Mouse (Mus musculus) erythroblast, embryonic 14.5 days (primary cell): ENCODE data around the gene Tulp2. TPM values are rescaled to one million over a fixed set of nuclear protein-coding genes. Genes with fewer than 3 reads are reported as not detected.

Experiments used
- H3K27me3 ChIP-seq: 2 replicates; pipeline ENCODE4 v1.6.1; 2012; ENCODE audit warnings: inconsistent platforms; ENCODE audit not compliant: control insufficient read depth
- H3K36me3 ChIP-seq: 2 replicates; pipeline ENCODE4 v1.6.1; 2012; ENCODE audit warnings: mild to moderate bottlenecking, inconsistent platforms; ENCODE audit not compliant: control insufficient read depth
- H3K4me1 ChIP-seq: 2 replicates; pipeline ENCODE4 v1.6.1; 2012; ENCODE audit warnings: inconsistent platforms; ENCODE audit not compliant: control insufficient read depth
- H3K4me3 ChIP-seq: replicated peaks from 2 replicates; pipeline ENCODE3; 2012; ENCODE audit warnings: moderate library complexity, mild to moderate bottlenecking, inconsistent platforms
- H3K9me3 ChIP-seq: 2 replicates; pipeline ENCODE4 v1.6.1; 2012; ENCODE audit warnings: low read length, inconsistent platforms, mixed read lengths; ENCODE audit not compliant: control insufficient read depth
- GATA1 ChIP-seq: IDR thresholded peaks from 2 replicates; pipeline ENCODE4 v1.6.1; 2012; ENCODE audit warnings: low read length, inconsistent platforms, mixed read lengths
- TAL1 ChIP-seq: IDR thresholded peaks from 3 replicates; pipeline ENCODE4 v1.6.1; 2012; ENCODE audit warnings: low read length, inconsistent platforms, mixed read lengths
- polyA plus RNA-seq: library from polyadenylated mRNA; stranded (reverse); fragments of >175 nt; gene quantifications from 2 replicates; pipeline ENCODE4 v1.2.3, GENCODE M21; 2012

The Tulp2 gene
- polyA plus RNA-seq, 1 experiment, result 0.08 TPM

DNA sequence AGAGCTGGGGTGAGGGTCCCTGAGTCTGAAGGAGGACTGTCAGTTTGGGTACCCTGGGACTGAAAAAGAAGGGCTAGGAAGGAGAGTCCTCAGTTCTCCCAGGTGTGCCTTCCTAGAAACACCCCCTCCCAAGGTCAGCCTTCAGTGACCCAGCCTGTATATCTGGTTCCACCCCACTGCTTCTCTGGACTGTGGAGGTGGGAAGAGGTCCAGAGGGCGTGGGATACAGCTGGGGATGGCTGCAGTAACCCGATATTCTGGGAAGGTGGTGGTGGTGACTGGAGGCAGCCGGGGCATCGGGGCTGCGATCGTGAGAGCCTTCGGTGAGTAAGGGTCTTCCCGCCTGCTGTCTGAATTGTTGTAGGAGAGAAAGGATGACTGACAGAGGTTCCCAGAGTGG, 73.1 kb downstream of the Tulp2 start, which contains the start of gene Hsd17b14:
Gene Hsd17b14, plus strand, starts transcription at position 150 of the 400 bp plus-strand sequence.
- Histone ChIP-seq H3K4me1 (peaks cover 10% of the 10 kb centered on the region), H3K9me3 (no peaks in the 10 kb centered on the region), H3K36me3 (no peaks in the 10 kb centered on the region), H3K27me3 (no peaks in the 10 kb centered on the region), H3K4me3 (no peak within 1 kb of the TSS)
- TF ChIP-seq GATA1 (no peak), TAL1 (no peak)

DNA sequence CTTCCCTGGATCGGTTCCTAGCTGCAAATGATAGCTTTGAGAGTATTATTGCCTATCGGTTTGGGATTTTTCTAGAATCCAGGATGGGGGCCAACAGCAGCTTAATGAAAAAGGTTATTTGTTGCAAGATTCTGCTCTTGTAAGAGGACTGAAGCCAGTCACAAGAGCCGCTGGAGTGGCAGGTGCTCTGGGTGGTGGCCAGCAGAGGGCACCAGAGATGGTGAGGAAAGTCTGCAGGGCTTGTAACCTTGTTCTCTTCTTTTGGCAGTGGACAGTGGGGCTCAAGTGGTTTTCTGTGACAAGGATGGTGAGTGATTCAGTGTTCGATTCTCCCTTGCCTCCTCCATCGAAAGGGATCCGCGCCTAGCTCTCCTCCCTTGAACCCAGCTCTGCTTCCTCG, 74.1 kb downstream of the Tulp2 start:
- H3K36me3 ChIP-seq, result no peaks in the 10 kb centered on the region
- H3K4me1 ChIP-seq, result peaks cover 16% of the 10 kb centered on the region
- no peak for TF ChIP-seq GATA1
- no peak for TF ChIP-seq TAL1
- H3K9me3 ChIP-seq, result no peaks in the 10 kb centered on the region
- no peaks in the 10 kb centered on the region; the same call in 1 of the 2 replicates for H3K27me3 ChIP-seq
- no peak overlapping the region for H3K4me3 ChIP-seq

DNA sequence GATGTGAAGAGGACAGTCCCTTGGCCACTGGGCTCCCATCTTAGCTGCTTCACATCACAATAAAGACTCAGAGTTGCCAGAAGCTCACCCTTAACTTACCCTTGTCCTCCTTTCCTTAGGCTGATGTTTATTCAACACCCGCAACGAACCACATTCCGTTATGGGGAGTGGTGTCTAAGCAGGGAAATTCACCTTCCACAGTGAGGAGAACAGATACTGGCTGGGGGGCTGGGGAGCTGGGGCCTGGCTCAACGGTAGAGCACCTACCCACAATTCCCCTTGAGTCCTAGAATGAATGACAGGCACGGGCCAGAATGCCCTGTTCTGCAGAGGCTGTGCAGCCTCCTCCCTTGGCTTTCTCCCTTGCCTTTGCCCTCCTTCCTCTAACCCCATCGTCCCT, 77.2 kb downstream of the Tulp2 start:
- no peak overlapping the region for H3K4me3 ChIP-seq
- peaks cover 35% of the 10 kb centered on the region for H3K4me1 ChIP-seq
- no peaks in the 10 kb centered on the region; the same call in 1 of the 2 replicates for H3K27me3 ChIP-seq
- no peaks in the 10 kb centered on the region for H3K9me3 ChIP-seq
- no peaks in the 10 kb centered on the region for H3K36me3 ChIP-seq
- TF ChIP-seq GATA1, result no peak
- TF ChIP-seq TAL1, result no peak

DNA sequence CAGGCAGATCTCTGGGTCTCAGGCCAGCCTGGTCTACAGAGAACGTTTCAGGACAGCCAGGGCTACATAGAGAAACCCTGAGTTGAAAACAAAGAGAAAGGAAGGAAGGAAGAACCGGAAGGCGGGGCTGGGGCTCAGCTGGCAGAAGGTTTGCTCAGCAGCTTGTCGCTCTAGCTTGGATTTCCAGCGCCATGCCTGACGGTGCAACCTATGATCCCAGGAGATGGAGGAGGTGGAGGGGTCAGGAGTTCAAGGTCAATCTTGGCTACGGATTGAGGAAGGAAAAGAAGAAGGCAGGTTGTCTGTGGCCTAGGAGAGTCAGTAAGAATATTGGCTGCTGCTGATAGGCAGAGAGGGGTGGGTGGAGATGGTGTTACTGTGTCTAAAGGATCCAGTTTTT, 78.6 kb downstream of the Tulp2 start:
- Histone ChIP-seq H3K4me3 (no peak overlapping the region), H3K27me3 (no peaks in the 10 kb centered on the region; the same call in 1 of the 2 replicates), H3K36me3 (no peaks in the 10 kb centered on the region), H3K4me1 (peaks cover 35% of the 10 kb centered on the region), H3K9me3 (no peaks in the 10 kb centered on the region)
- no peak for TF ChIP-seq TAL1
- no peak for TF ChIP-seq GATA1

DNA sequence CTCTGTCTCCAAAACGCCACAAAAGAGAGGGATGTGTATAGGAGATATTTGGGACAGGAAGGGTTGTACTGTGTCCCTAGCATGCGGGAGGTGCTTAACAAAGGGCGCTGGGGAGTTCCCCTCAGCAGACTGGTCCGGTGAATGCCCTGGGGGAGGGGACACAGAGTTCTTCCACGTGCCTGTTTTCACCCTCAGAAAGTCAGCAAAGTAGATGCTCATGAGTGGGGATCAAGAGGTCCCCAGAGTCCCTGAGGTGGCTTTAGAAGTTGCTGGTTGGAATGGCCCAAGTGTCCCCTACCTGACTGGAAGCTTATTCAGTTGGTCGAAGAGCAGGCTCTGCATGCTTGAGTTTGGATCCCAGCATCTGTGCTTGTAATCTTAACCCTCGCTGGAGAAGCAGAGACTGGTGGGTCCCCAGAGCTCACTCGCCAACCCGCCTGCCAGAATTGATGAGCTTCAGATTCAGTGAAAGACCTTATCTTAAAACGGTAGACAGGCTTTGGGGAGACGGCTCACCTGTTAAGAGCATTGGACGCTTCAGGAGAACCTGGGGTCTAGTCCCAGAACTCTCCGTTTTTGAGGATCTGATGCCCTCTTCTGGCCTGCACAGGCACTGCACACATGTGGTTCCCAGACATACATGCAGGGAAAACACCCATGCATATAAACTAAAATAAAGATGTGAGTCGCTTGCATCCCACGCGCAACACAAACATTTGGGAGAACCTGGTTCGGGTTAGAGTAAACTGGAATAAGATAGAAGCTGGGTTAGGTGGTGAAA, 79.4 kb downstream of the Tulp2 start:
- peaks cover 34% of the 10 kb centered on the region for H3K4me1 ChIP-seq
- peak overlapping the region; percentile 48 for H3K4me3 ChIP-seq
- no peaks in the 10 kb centered on the region; the same call in 1 of the 2 replicates for H3K27me3 ChIP-seq
- no peaks in the 10 kb centered on the region for H3K9me3 ChIP-seq
- TF ChIP-seq GATA1, result no peak
- no peak for TF ChIP-seq TAL1
- no peaks in the 10 kb centered on the region for H3K36me3 ChIP-seq

DNA sequence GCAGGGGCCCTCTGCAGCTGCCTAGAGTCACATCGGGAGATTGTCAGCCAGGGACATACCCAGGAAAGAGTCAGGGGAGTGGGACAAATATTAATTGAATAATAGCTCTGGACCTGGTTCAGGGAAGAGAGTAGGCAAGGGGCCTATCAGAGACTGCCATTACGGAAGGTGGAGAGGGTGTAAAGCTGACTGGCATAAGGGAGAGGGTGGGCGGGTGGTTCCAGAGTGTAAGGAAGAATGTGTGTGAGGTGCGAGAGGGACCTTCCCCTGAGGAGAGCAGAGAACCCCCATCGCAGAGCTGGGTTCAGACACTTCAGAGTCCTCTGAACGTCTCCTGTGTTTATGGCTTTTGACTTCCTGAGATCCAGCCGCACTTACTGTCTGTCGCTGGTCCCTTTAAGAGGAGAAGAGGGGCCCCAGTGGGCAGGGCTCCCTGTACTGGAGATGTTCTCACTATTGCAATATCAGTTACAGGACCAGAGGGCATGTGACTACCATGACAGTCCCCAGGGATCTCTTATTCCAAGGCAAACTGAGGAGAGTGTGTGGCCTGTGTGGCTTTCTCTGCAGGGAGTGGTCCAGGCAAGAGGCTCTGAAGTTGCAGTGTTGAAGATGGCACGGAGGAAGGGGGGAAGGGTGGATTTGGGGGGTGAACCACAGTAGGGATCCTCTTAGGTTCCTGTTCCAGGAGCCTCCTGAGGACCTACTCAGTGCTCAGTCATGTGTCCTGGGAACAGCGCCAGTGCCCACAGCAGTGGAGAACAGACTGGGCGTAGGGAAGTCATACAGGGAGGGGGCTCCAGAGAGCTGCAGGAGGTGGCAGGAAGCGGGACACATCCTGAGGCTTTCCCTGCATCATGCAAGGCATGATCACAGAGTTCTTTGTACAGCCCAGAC, 80.2 kb downstream of the Tulp2 start:
- no peaks in the 10 kb centered on the region; the same call in 1 of the 2 replicates for H3K27me3 ChIP-seq
- TF ChIP-seq GATA1 (no peak), TAL1 (no peak)
- H3K36me3 ChIP-seq, result no peaks in the 10 kb centered on the region
- no peaks in the 10 kb centered on the region for H3K9me3 ChIP-seq
- H3K4me3 ChIP-seq, result peak overlapping the region; percentile 48
- peaks cover 36% of the 10 kb centered on the region for H3K4me1 ChIP-seq

DNA sequence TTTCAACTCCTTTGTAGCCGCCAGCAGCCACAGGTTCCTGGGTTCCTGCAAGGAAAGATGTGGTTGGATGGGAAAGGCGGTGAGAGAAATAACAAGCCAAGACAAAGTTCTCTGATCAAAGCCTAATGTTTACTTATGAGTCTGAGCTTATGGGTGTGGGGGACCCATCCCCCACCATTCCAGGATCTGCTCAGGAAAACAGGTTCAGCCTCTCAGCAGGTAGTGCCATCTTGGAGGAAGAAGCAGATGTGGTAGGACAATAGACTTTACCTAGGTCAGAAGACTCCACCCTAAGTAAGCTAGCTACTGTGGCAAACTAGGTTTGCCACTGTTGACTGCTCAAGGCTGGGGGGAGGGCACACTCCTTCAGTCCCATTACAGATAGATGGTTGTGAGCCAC, 83.1 kb downstream of the Tulp2 start:
- Histone ChIP-seq H3K4me3 (no peak overlapping the region), H3K9me3 (no peaks in the 10 kb centered on the region), H3K27me3 (no peaks in the 10 kb centered on the region; the same call in 1 of the 2 replicates), H3K4me1 (peaks cover 65% of the 10 kb centered on the region), H3K36me3 (peaks cover 2% of the 10 kb centered on the region; the same call in 1 of the 2 replicates)
- TF ChIP-seq TAL1, result no peak
- TF ChIP-seq GATA1, result no peak

DNA sequence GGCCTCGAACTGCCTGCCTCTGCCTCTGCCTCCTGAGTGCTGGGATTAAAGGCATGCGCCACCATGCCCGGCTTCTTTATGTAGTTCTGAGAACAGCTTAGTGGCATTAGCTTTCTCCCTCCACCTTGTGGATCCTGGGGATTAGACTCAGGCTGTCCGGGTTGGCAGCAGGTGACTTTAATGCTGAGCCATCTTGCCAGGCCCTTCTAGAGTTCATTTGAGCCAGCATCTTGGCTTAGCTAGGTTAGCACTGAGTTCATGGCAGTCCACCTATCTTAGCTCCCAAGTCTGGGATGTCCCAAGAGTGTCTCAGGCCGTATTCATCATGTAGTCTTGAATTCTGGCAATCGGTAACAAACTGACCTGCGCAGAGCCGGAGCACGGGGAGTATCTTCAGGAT, 83.8 kb downstream of the Tulp2 start:
- no peak overlapping the region for H3K4me3 ChIP-seq
- peaks cover 2% of the 10 kb centered on the region; the same call in 1 of the 2 replicates for H3K36me3 ChIP-seq
- H3K27me3 ChIP-seq, result no peaks in the 10 kb centered on the region; the same call in 1 of the 2 replicates
- no peaks in the 10 kb centered on the region for H3K9me3 ChIP-seq
- peaks cover 68% of the 10 kb centered on the region for H3K4me1 ChIP-seq
- no peak for TF ChIP-seq GATA1

DNA sequence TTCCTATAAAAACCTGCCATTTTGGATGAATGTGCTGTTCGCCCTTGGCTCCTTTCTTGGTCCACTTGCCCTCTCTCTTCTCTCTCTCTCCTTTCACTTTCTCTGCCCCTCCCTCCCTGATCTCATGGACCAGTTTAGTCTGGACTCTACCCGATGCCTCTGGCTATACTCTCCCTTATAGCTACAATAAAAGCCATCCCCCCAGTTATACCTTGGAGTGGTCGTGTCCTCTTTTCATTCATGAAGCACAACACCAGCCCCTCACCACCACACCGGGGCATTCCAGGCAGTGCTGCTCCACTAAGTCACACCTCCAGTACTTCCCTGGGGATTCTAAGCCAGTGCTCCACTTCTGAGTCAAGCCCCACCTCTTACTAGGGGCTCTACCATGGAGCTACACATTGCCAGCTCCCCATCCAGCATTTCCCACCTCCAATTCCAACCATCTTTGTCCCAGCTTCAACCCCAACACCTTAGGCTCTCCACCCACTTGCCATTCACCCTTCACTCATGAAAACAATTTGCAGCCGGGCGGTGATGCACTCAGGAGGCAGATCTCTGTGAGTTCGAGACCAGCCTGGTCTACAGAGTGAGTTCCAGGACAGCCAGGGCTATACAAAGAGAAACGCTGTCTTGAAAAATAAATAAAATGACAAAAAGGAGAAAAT, 85.6 kb downstream of the Tulp2 start:
- TF ChIP-seq GATA1, result no peak
- no peak for TF ChIP-seq TAL1
- Histone ChIP-seq H3K4me1 (peaks cover 68% of the 10 kb centered on the region), H3K27me3 (no peaks in the 10 kb centered on the region), H3K9me3 (no peaks in the 10 kb centered on the region), H3K4me3 (peak overlapping the region; percentile 63), H3K36me3 (peaks cover 2% of the 10 kb centered on the region; the same call in 1 of the 2 replicates)
